ENCODE assay signal across 8 mouse cellular contexts in genomic region chr12:86973216-86973615, GRCm38 (mm10). TPM values are rescaled to one million over a fixed set of nuclear protein-coding genes. Genes with fewer than 3 reads are reported as not detected.
DNase-seq lines count a peak whose midpoint lies in the region; ATAC-seq and TF ChIP-seq lines count a peak whose summit lies in the region.

No protein-coding gene starts in this region.

- H3K4me3 ChIP-seq in intestine, postnatal 0 days (ENCODE audit: low read depth, low read length) = no peak overlapping the region
- H3K4me3 ChIP-seq in lung, embryonic 14.5 days (ENCODE audit: low read depth, low read length) = no peak overlapping the region
- H3K4me3 ChIP-seq in stomach, embryonic 15.5 days (replicated peaks) = no peak overlapping the region

- 0 out of 2 replicates have a peak, but pooled peaks cover 5% of the 10 kb centered on the region for H3K4me1 ChIP-seq in intestine, postnatal 0 days (replicated peaks; ENCODE audit: control insufficient read depth, insufficient read depth, low read length)
- peaks cover 15% of the 10 kb centered on the region for H3K4me1 ChIP-seq in lung, embryonic 14.5 days (ENCODE audit: insufficient read depth)
- H3K4me1 ChIP-seq in stomach, embryonic 15.5 days = peaks cover 33% of the 10 kb centered on the region

- no peak overlapping the region for H3K4me2 ChIP-seq in intestine, postnatal 0 days (replicated peaks; ENCODE audit: low read depth)
- no peak overlapping the region for H3K4me2 ChIP-seq in lung, embryonic 14.5 days
- no peak overlapping the region for H3K4me2 ChIP-seq in stomach, embryonic 15.5 days

- H3K27ac ChIP-seq in intestine, postnatal 0 days (ENCODE audit: low read depth, low read length) = no peak overlapping the region; the same call in 1 of the 2 replicates
- H3K27ac ChIP-seq in lung, embryonic 14.5 days (ENCODE audit: low read depth) = peak overlapping the region; percentile 67; the same call in 1 of the 2 replicates
- peak overlapping the region; percentile 71 for H3K27ac ChIP-seq in stomach, embryonic 15.5 days

- peak; percentile 63 for DNase-seq in layer of hippocampus, adult 11-12 months (ENCODE audit: low spot score)
- DNase-seq in layer of hippocampus, postnatal 14 days (ENCODE audit: low spot score in 2 of 2) = no peak
- peak; percentile 54 to 63 for DNase-seq in adrenal gland, adult 18-20 months (ENCODE audit: low spot score in 2 of 2)
- DNase-seq in fibroblast of lung, adult 2 months (ENCODE audit: low read depth) = peak; percentile 14
- DNase-seq in lung, embryonic 14.5 days = peak; percentile 87

- H3K9ac ChIP-seq in intestine, postnatal 0 days (ENCODE audit: low read depth, low read length) = no peak overlapping the region
- H3K9ac ChIP-seq in lung, embryonic 14.5 days = peak overlapping the region; percentile 13; the same call in 1 of the 2 replicates
- H3K9ac ChIP-seq in stomach, embryonic 15.5 days = no peak overlapping the region

- no peaks in the 10 kb centered on the region for H3K36me3 ChIP-seq in intestine, postnatal 0 days (ENCODE audit: control insufficient read depth, insufficient read depth)
- H3K36me3 ChIP-seq in lung, embryonic 14.5 days (ENCODE audit: insufficient read depth) = no peaks in the 10 kb centered on the region
- no peaks in the 10 kb centered on the region for H3K36me3 ChIP-seq in stomach, embryonic 15.5 days

- peak; percentile 83 for ATAC-seq in intestine, postnatal 0 days
- peak; percentile 57 for ATAC-seq in lung, embryonic 14.5 days (ENCODE audit: insufficient read depth)
- peak; percentile 68 for ATAC-seq in stomach, embryonic 15.5 days (ENCODE audit: insufficient read depth, low FRiP score, low read depth)
- no peak for ATAC-seq in activated CD4-positive, CD25-positive, alpha-beta regulatory T cell, adult 4 months

- whole genome bisulfite sequencing in intestine, postnatal 0 days = 9% methylated on average over 7 of the region's 7 CpGs
- WGBS in lung, embryonic 14.5 days = 10% methylated on average over 7 of the region's 7 CpGs
- 16% methylated on average over 7 of the region's 7 CpGs for WGBS in stomach, embryonic 15.5 days

- H3K27me3 ChIP-seq in intestine, postnatal 0 days (replicated peaks; ENCODE audit: control insufficient read depth, insufficient read depth, low read length) = peaks cover 12% of the 10 kb centered on the region; the same call in 1 of the 2 replicates
- no peaks in the 10 kb centered on the region for H3K27me3 ChIP-seq in lung, embryonic 14.5 days (ENCODE audit: insufficient read depth, low read length)
- H3K27me3 ChIP-seq in stomach, embryonic 15.5 days (replicated peaks) = no peaks in the 10 kb centered on the region

- TF ChIP-seq CTCF in intestine, postnatal 0 days (IDR thresholded peaks at IDR 0.05; ENCODE audit: low read depth) = no peak
- no peak for TF ChIP-seq CTCF in lung, embryonic 14.5 days (IDR thresholded peaks at IDR 0.05; ENCODE audit: low read depth)

- no peaks in the 10 kb centered on the region for H3K9me3 ChIP-seq in intestine, postnatal 0 days (ENCODE audit: control insufficient read depth)
- H3K9me3 ChIP-seq in lung, embryonic 14.5 days (ENCODE audit: low read depth, low read length) = no peaks in the 10 kb centered on the region
- no peaks in the 10 kb centered on the region for H3K9me3 ChIP-seq in stomach, embryonic 15.5 days

RNA-seq across cellular contexts. Expression of gene Zdhhc22, which starts 17.0 kb away (rescaled TPM):
- total RNA-seq in layer of hippocampus, postnatal 14 days (2021) = 10 to 100 TPM in 1 of 2 experiments, 1 to 10 TPM in 1; 9.3 to 22.9 TPM
- total RNA-seq in adrenal gland, adult 18-20 months (2021) = 1 to 10 TPM; 1.0 to 2.2 TPM
- 0.46 and 0.55 TPM in 2 replicates for polyA plus RNA-seq in intestine, postnatal 0 days (2015; fragmentation: Nextera tagmentation; extraction: Ambion mirVana)
- polyA plus RNA-seq in lung, embryonic 14.5 days (2014; fragmentation: Nextera tagmentation; extraction: Ambion mirVana) = 0.05 TPM in 1 of 2 replicates, not detected in the other
- 0.42 and 0.53 TPM in 2 replicates for polyA plus RNA-seq in stomach, embryonic 15.5 days (2015; fragmentation: Nextera tagmentation; extraction: Ambion mirVana)
- under 1 TPM in 1 of 2 experiments, not detected in 1; 0.60 TPM for polyA plus RNA-seq in activated CD4-positive, CD25-positive, alpha-beta regulatory T cell, adult 4 months (2017; shearing (Covaris generic))

RNA-seq across cellular contexts. Expression of gene Cipc, which starts 26.4 kb away (rescaled TPM):
- 10 to 100 TPM; 60.4 to 63.6 TPM for total RNA-seq in layer of hippocampus, postnatal 14 days (2021)
- 10 to 100 TPM; 21.8 to 28.5 TPM for total RNA-seq in adrenal gland, adult 18-20 months (2021)
- polyA plus RNA-seq in intestine, postnatal 0 days (2015; fragmentation: Nextera tagmentation; extraction: Ambion mirVana) = 3.2 and 3.8 TPM in 2 replicates
- polyA plus RNA-seq in lung, embryonic 14.5 days (2014; fragmentation: Nextera tagmentation; extraction: Ambion mirVana) = 22.4 and 24.3 TPM in 2 replicates
- polyA plus RNA-seq in stomach, embryonic 15.5 days (2015; fragmentation: Nextera tagmentation; extraction: Ambion mirVana) = 15.4 and 15.7 TPM in 2 replicates
- 10 to 100 TPM; 19.8 to 20.1 TPM for polyA plus RNA-seq in activated CD4-positive, CD25-positive, alpha-beta regulatory T cell, adult 4 months (2017; shearing (Covaris generic))

RNA-seq across cellular contexts. Expression of gene Tmem63c, which starts 47.9 kb away (rescaled TPM):
- 10 to 100 TPM; 30.3 to 33.4 TPM for total RNA-seq in layer of hippocampus, postnatal 14 days (2021)
- 1 to 10 TPM; 1.6 TPM for total RNA-seq in adrenal gland, adult 18-20 months (2021)
- polyA plus RNA-seq in intestine, postnatal 0 days (2015; fragmentation: Nextera tagmentation; extraction: Ambion mirVana) = 0.52 and 0.71 TPM in 2 replicates
- polyA plus RNA-seq in lung, embryonic 14.5 days (2014; fragmentation: Nextera tagmentation; extraction: Ambion mirVana) = not detected in 2 replicates
- 0.76 and 1.2 TPM in 2 replicates for polyA plus RNA-seq in stomach, embryonic 15.5 days (2015; fragmentation: Nextera tagmentation; extraction: Ambion mirVana)
- under 1 TPM in 1 of 2 experiments, not detected in 1; 0.40 TPM for polyA plus RNA-seq in activated CD4-positive, CD25-positive, alpha-beta regulatory T cell, adult 4 months (2017; shearing (Covaris generic))

Comparison
In these comparisons a context has a peak if more than half of its experiments do, and no peak if none do; other contexts are left out.
1. DNase-seq: peak in layer of hippocampus, adult 11-12 months (single experiment), adrenal gland, adult 18-20 months (2 of 2), fibroblast of lung, adult 2 months (single experiment) and lung, embryonic 14.5 days (single experiment); none in layer of hippocampus, postnatal 14 days (0 of 2).